Mouse (Mus musculus) heart, adult 2 months (tissue): ENCODE data around the gene Dennd2c.

Experiments used
- CTCF ChIP-seq: fragments of 200-600 bp; IDR thresholded peaks from 2 replicates; pipeline ENCODE4 v1.8.1; 2022; ENCODE audit warnings: antibody characterized with exemption, mild to moderate bottlenecking, moderate library complexity
- EP300 ChIP-seq: fragments of 200-500 bp; IDR thresholded peaks from 2 replicates; pipeline ENCODE4 v1.6.1; 2011; ENCODE audit warnings: low read depth, low read length, control low read depth; ENCODE audit not compliant: insufficient read depth

GRCm38 (mm10) chr3:103188856-103189255, 86.5 kb downstream of the Dennd2c start:
- no peak for TF ChIP-seq CTCF
- TF ChIP-seq EP300, result no peak
